Mouse (Mus musculus): ENCODE measurements around the gene Itprid2. TPM values are rescaled to one million over a fixed set of nuclear protein-coding genes. Genes with fewer than 3 reads are reported as not detected.
A peak's percentile ranks its signal among the peaks of the same experiment; 100 is the strongest.
"Not testable (repeated sequence)": the region's sequence is repeated elsewhere in the genome, so short reads cannot be mapped to it uniquely, and the experiment has no call there.

Gene Itprid2
- total RNA-seq (2021) = 10 to 100 TPM; 44.8 to 51.5 TPM
- long read RNA-seq, experiment 1, full-length matches to known transcripts = 1 of 23 reads
- long read RNA-seq, experiment 1, partial matches to known transcripts = 22 of 23 reads
- long read RNA-seq, experiment 1, other reads (novel, unspliced or antisense) = 0 of 23 reads
- long read RNA-seq, experiment 2, full-length matches to known transcripts = 15 of 27 reads
- long read RNA-seq, experiment 2, partial matches to known transcripts = 11 of 27 reads
- long read RNA-seq, experiment 2, other reads (novel, unspliced or antisense) = 1 of 27 reads

DNA sequence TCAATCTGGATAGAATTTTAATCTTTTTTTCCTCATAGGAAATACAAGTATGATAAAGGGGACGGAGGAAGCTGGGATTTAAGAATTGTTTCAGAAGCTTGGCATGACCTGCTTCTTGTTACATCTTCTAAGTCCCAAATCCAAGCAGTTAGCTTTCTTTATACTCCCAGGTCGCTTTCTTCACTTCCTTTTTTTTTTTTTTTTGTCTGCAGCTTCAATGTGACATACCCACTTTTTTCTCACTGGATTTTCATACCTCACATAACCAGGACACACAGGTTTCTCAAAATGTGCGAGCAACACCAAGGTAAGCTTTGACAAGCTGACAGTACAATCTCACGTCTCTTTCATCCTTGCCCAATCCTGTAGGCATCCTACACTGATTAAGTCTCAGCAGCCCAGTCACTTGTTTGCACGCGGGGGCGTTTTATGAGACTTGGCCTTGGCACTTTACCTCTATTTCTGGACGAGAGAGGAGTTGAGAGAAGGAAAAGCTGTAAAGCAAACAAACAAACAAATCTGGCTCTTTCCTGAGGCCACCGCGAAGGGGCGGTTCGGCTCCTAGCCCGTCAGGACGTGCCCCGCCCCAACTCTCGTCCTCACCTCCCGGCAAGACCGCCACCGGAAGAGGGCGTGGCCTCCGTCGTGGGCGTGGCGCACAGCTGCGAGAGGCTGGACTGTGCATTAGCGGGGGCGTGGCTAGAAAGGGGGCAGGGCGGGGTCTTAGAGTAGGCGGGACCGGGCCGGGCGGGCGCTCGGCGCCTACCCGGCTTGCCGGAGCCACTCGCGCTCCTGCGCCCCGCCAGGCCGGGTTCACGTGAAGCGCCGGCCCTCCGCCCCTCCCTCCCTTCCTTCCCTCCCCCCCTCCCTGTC, at the start of gene Itprid2:
TSS of gene Itprid2 (plus strand) at position 825 of the 873 bp plus-strand sequence.
- peak; percentile 100 for DNase-seq

DNA sequence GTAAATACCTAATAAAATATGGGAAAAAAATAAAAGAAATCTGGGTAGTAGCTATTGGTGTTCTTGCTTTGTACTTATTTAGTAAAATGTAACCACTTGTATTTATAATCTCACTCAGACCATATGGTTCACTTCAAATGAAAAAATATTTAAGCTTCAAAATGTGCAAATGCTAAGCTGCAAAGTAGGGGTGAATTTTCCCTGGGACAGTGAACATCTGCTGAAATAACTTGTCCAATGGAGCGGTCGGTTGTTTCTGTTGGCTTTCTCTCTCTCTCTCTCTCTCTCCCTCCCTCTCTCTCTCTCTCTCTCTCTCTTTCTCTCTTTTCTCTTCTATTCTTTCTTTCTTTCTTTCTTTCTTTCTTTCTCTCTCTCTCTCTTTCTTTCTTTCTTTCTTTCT, 39.0 kb upstream of the Itprid2 start:
- DNase-seq = no peak

DNA sequence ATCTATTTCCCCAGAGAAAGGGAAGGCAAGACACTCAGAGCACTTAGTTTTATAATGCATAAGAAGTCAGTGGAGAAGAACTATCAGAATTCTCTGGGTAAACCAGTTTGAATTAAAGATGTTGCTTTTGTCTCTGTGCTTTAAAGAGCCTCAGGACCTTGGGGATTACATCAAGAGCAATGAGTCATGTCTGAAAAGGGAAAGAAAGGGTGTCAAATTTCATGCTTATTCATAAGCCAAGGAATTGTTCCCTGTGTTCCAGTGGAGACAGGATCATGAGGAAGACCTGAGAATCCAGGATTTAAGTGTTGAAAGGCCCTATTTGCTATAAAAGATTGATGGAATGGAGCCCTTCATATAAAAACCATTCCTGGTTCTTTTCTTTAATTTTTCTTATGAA, 38.1 kb upstream of the Itprid2 start:
- DNase-seq = no peak

DNA sequence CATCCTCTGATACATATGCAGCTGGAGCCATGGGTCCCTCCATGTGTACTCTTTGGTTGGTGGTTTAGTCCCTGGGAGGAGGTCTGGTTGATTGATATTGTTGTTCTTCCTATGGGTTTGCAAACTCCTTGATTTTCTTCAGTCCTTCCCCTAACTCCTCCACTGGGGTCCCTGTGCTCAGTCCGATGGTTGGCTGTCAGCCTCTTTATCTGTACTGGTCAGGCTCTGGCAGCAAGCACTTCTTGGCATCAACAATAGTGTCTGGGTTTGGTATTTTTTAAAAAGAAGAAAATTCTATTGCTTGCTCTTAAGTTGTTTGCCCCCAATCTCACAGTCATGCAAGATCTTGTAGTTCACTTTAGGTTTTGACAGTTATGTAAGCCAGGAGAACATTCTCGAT, 34.0 kb upstream of the Itprid2 start:
- not testable (repeated sequence) for DNase-seq

DNA sequence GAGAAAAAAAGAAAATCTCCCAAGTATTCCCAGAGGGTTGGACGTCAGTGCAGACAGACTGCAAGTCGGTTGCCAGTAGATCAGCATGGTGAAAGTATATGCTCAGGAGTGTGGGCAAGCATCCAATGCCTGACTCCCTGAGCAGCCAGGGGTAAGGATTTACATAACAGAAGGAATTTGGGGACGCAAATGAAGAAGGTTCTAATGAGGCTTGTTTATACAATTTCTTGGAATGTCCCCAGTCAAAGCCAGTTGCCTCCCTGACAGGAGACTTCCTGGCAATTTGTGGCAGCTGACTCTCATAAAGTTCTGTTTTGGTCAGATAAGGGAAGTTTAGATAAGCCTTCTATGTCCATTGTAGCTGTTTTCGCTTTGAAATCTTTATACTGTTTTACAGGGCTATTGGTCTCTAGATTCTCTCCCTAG, 33.4 kb upstream of the Itprid2 start:
- peak; percentile 31 for DNase-seq

DNA sequence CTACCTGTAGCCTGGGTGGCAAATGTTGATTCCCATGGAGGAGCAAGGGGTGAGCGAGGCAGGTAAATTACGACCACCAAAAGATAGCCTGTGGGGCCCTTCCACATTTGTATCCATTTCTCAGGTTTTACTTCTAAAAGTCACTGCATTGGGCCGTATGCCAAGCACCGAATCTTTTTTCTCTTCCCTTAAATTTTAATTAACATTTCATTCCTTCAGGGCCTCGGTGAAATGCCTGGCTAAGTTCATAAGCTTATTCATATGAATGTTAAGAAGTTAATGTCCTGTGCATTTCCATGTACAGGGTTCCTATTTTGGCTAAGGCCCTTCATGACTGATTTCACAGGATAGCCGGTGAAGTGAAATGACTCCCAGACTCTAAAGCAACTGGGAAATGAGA, 32.8 kb upstream of the Itprid2 start:
- no peak for DNase-seq

DNA sequence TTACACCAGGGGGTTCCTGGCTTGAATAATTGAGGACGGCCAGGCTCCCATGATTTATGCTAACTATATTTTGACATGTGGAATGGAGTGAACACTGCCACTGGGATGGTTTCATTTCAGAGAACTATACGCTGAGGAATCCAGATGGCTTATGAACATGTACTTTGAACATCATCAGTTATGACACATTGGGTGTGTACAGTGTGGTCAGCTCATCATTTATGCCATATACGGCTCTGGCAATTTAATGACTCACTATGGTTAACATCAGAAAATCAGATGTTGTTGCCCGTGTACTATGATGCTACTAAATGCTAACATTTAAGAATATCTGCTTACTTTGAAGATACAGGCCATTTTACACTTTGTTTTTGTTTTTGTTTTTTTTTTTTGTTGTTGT, 31.8 kb upstream of the Itprid2 start:
- DNase-seq = no peak

DNA sequence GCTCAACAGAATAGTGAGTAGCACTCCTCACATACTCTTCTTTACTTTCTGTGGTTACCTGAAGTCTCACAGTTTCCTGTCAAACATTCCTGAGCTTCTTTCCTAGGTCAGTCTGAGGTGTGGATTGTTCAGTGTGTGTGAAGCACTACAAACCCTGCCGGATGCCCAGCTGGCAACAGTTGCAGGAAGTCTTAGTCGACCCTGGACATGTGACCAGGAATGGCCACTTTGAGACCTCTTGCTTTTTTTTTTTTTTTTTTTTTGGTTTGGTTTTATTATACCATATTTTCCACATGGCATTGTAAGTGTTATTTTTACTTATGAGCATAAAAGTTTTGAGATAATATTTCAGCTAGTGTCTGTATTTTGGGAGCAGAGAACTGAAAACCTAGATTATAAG, 29.1 kb upstream of the Itprid2 start:
- no peak for DNase-seq

DNA sequence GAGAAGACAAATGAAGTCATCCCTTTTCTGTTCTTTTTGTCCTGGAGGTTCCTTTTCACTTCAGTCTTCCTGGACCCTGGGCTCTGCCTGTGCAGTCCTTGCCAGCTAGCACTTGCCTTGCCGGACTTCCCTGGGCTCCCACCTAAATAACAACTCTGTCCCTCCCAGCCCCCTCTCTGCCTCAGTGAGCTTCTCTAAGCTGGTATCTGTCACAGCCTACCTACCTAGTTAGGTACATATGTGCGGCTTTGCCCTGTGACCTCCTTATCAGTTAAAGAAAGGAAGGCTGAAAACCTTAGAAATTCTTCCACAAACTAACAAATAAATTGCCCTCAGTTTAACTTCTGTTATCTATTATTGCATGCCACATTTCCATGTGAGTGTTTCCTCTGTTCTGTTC, 28.0 kb upstream of the Itprid2 start:
- DNase-seq = no peak

DNA sequence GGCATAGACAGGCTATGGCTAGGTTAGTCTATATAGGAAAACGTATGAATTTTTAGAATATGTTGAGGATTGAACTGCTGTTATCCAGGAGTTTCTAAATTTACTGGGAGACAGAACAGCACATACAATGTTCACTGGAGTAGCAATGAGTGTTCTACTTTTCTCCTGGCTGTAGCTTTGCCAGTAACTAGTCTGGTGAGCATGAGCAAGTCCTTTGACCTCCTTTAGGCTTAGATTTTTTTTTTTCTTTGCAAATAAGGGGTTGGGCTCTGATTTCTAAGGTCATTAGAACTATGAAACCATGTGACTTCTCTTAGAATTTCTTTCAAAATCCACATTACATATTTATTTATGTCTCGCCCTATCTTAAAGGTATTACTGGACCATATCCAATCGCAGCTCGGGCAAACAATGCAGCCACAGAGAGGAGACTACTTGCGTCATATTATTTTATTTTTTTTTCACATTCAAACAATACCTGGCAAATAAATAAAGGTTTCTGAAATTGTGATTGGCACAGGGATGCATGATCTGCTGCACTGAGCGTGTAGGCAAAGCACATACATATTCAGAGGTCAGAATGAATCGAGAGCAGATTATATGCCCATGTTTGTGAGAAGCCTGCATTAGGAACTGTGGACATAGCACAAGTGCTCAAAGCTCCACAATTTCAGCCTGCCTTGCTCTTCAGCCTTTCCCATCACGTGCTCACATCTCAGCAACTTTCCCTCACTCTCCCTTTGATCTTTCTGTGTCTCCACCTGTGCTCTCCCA, 26.7 kb upstream of the Itprid2 start:
- no peak for DNase-seq

DNA sequence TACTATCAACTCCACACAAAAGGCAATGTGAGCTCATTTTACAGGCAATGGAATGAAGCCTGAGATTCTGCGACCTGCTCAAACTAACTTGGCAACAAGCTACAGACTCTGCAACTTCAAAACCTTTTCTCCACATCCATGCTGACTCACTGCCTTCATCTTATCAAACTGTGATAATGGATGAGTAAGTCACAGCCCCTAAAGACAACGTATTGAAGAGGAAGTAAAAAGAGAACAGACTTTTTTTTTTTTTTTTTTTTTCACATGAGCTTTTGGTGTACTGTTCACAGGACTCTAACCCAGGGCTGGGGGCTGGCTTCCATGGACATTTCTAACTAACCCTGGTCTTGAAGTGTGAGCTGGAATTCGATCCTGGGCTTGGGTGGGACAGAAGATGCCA, 24.3 kb upstream of the Itprid2 start:
- DNase-seq = no peak

DNA sequence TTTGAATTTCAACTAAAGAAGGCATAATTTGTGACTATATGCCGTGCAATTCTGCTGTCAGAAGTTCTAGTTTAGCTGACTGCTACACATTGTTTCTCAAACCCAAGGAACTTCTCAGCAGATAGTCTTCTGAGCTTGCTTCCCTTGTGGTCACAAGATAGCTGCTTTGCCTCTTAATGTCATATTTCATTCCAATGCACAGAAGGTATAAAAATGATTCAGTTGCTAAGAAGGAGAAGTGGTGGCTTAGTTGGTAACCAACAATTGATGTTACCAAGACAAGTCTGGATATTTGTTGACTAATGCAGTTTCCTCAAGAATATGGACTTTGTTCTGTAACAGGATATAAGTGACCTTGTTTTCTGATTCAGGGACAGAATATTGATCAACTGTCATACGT, 17.0 kb upstream of the Itprid2 start:
- DNase-seq = no peak

DNA sequence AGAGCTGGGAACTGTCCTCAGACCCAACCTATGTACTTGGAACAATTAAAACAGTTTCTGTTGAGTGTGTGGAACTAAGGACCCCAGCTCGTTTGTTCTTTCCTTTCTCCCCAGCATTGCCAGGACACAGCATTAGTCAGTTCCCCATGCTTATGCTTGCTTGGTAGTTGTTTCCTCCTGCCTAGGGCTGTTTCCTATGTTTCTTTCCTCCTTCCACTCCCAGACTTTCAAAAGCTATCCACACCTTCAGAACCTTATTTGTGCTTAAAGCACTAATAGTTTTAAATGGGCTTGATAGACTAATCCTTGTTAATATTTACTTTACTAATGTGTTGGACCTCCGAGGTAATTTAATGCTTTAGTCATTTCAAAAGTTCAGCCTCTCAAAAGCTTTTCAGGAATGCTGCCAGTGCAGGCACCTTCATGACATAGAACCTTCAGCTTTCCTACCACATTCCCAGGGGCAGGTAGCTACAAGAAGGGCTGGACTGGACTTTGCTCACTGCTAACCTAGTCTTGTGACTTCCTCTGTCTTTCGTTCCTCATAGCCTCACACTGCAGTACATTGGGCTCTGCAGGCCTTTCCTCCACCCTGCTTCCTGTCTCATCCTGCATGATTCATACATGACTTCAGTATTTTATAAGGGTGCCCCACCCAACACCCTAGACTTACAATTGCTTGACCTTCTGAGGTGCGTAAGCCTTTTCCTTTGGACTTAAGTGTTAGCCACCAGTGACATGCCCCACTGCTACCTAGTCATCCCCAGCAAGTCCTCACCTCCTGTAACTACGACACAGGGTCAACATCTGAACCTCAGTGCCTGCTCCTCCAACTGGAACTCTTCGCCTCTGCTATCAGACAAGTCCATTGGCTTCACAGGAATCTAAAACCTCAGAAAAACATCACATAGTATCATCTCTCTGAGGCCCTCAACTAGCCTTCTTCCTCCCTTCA, 16.3 kb upstream of the Itprid2 start:
- DNase-seq = no peak

DNA sequence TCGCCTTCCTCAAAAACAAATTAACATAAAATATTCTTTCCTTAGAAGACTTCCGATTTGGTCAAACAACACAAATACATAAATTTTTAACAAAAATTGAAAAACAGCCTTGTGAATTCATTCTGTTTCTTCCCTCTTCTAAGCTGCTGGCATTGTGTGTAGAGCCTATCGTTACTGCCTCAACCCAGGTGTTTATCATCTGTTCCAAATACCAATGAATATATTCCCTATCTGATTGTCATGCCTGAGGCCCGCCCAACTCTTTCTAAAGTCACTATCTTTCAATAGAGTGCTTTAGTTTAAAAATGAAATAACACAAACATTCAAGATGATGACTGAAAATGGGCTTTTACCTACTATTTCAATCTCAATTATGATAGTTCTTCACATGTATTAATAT, 11.9 kb upstream of the Itprid2 start:
- no peak for DNase-seq

DNA sequence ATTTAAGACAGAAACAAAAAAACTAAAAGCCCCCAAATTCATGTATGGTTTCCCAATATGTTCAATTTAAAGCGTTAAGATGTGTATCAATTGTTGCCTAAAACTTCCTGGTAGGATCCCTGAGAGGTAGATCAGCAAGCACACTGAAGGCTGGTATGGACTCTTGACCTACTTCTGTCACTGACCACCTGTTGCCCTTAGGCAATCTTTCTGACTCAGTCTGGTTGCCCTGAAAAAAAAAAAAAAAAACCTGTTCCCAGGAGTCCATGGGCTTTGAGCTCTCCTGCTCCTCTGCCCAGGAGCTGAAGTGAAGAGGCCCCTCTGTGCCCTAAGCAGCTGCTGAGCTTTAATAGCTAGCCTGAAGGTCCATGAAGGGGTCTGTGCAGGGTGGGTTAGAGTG, 7.5 kb upstream of the Itprid2 start:
- DNase-seq = no peak

DNA sequence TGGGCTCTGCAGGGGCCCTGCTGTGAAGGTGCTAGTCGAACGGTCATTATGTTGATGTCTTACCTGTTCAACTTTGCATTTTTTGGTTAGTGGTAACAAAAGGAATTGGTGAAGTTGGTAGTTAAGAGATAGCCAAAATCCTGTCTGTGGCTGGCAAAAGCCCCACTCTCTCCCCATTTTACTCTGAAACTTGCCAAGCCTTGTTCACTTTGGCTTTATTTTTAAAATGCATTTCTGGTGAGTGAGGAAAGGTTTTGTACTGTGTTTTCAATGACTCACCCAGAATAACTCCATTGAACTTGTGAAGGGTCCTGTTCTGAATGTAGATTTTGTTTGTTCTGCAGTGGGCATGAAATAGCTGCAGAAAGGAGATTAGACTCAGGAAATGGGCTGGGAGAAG, 4.9 kb upstream of the Itprid2 start:
- DNase-seq = no peak

DNA sequence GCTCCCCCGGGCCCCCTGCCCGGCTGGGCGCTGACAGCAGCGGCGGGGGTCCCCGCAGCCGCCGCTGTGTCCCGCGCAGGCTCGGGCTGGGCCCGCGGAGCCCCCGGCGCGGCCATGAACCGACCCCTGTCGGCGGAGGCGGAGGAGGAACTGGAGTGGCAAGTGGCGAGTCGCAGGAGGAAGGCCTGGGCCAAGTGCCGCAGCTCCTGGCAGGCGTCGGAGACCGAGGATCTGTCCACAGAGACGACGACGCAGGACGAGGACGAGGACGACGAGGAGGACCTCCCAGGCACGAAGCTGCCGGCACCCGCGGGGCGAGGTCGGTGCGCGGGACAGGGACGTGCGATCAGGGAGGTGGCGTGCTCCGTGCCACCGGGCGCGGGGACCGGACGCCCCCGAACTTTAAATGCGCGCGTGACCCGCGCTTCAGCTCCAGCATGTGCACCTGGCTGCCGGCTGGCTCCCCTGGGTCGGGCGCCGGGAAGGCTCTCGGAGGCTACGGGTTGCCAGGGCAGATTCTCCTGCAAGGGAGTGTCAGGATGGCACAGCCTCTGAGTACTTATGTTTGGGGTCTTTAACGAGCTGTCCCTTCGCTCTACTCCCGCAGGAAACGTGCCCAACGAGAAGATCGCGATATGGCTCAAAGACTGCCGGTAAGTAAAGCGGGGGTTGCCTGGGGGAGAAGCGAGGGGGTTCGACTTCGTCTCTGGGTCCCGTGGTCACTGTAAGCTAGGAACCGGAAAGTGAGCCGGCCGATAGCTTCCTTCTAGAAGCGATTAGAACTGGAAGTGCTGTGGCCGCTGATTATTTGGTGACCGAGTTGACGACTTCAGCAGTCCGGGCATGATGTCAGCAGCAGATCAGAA, 507 bp downstream of the Itprid2 start:
- peak; percentile 79 for DNase-seq

DNA sequence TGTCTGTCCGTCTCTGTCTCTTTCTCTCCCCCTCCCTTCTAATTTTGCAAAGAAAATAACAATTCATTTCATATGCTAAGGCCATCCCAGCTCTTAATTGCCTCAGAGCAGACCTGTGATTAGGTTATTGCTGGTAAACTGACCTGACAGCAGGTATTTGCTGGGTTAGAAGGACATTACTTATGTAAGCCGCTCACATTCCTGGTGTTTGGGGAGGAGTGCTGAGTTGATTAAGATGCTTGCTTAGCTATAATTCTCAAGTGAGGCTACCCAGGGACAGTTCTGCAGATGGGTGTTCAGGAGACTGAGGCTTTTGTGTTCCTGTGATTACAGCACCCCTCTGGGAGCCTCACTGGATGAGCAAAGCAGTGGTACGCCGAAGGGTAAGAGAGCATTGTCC, 3.8 kb downstream of the Itprid2 start:
- no peak for DNase-seq

DNA sequence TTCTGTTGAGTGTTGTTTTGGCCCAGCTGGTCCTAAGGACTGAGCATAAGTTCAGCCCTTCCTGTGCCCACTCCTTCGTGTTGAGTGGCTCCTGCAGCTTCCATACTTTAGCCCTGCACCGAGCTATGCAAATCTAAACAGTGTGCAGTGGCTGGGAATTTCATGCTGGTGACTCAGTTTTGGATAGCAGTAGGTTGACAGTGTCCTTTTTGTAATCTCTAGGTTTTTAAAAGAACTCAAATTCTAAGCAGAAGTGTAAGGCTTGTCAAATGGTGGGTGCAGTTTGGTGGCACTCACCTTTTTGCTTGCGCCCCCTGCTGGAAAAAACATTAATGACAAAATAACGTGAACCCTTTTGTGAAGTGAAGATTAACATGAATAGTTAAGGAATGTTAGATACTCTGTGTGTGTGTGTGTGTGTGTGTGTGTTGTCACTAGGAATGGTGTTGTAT, 11.1 kb downstream of the Itprid2 start:
- peak; percentile 78 for DNase-seq

DNA sequence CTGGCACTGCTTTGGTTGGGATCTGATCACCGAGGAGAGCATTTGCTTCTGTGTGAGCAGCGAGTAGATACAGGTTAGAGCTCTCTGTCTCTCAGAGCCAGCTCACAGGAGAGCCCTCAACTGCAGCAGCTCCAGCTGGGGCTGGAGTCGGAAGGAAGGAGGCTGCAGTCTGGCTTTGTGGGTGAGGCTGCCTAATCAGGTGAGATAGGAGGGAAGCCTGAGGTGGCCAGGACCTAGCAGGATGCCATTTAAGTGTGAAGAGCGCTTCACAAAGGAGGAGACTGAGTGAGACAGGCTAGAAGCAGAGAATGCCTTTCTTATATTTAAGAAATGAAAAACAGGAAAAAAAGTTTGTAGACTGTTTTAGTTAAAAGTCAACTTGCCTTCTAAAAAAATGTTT, 11.9 kb downstream of the Itprid2 start:
- DNase-seq = no peak

DNA sequence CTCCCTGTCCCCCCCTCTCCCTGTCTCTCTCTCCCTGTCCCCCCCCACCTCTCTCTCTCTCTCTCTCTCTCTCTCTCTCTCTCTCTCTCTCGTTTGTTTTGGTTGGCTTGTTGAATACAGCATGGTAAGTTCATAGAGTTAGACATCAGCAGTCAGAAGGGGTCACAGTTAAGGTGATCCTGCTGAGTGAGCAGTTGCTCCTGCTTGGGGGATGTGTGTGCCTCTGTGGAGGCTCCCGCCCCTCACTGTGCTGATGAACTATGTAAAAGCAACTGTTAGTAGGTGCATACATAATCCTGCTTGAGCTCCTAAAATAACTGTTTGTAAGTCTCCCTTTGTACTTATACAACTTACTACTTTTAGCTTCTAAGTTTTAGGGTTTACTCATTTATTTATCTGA, 12.6 kb downstream of the Itprid2 start:
- DNase-seq = no peak
